Mouse (Mus musculus) hindbrain, postnatal 0 days (tissue): Measurements from ENCODE around the gene Dennd2a. TPM values are rescaled to one million over a fixed set of nuclear protein-coding genes. Genes with fewer than 3 reads are reported as not detected.

Experiments used
- ATAC-seq: fragments of 200-750 bp; cut with Nextera tagmentation; 2 replicates; pipeline ENCODE4 v1.8.0; 2017; ENCODE audit warnings: mild to moderate bottlenecking, moderate TSS enrichment, moderate library complexity
- DNase-seq: peaks from one replicate; pipeline ENCODE4 v3.0.0-alpha.2; 2015; ENCODE audit warnings: low spot score
- H3K27ac ChIP-seq: fragments of 300-500 bp; sonication (generic); 2 replicates; pipeline ENCODE4 v1.5.1; 2014; ENCODE audit warnings: mild to moderate bottlenecking
- H3K27me3 ChIP-seq: fragments of 300-500 bp; sonication (generic); 2 replicates; pipeline ENCODE4 v1.6.1; 2014; ENCODE audit warnings: low read length, mixed read lengths; ENCODE audit not compliant: insufficient read depth
- H3K36me3 ChIP-seq: fragments of 300-500 bp; sonication (generic); 2 replicates; pipeline ENCODE4 v1.6.1; 2014; ENCODE audit warnings: low read length, mixed read lengths; ENCODE audit not compliant: insufficient read depth
- H3K4me1 ChIP-seq: fragments of 300-500 bp; sonication (generic); 2 replicates; pipeline ENCODE4 v1.6.1; 2014; ENCODE audit warnings: antibody characterized with exemption, low read length, mixed read lengths; ENCODE audit not compliant: insufficient read depth
- H3K4me2 ChIP-seq: fragments of 300-500 bp; sonication (generic); 2 replicates; pipeline ENCODE4 v1.6.1; 2014; ENCODE audit warnings: low read depth, mild to moderate bottlenecking, low read length, moderate library complexity, mixed read lengths
- H3K4me3 ChIP-seq: fragments of 300-500 bp; sonication (generic); 2 replicates; pipeline ENCODE4 v1.5.1; 2014; ENCODE audit warnings: low read length
- H3K9ac ChIP-seq: fragments of 300-500 bp; sonication (generic); replicated peaks from 2 replicates; pipeline ENCODE4 v1.6.1; 2014; ENCODE audit warnings: mild to moderate bottlenecking, low read length, moderate library complexity, mixed read lengths
- H3K9me3 ChIP-seq: fragments of 300-500 bp; sonication (generic); 2 replicates; pipeline ENCODE4 v1.6.1; 2016; ENCODE audit warnings: low read length, mixed read lengths
- CTCF ChIP-seq: IDR thresholded peaks from 2 replicates; pipeline ENCODE4 v1.5.1; 2016; ENCODE audit warnings: antibody characterized with exemption, control low read depth, low read depth
- WGBS: fragments of 180-500 bp; shearing (Covaris S2); extraction: QIAGEN DNeasy Blood & Tissue Kit; methylation state at CpG from one replicate; pipeline ENCODE4 v1.1.7; 2014; 5-methylcytosine and 5-hydroxymethylcytosine counted together
- polyA plus RNA-seq: library from polyadenylated mRNA; unstranded; fragments of >200 nt; fragmentation: Nextera tagmentation; extraction: Ambion mirVana; gene quantifications from 2 replicates; pipeline ENCODE4 v1.2.1, GENCODE M21; 2015
- total RNA-seq: library from RNA; depleted of rRNA; stranded (reverse); fragments of >200 nt; gene quantifications from 2 replicates; pipeline ENCODE4 v1.2.3, GENCODE M21; 2014; rRNA removed

Gene Dennd2a
- total RNA-seq (19.2 and 30.4 TPM in 2 replicates), polyA plus RNA-seq (13.2 and 14.6 TPM in 2 replicates)

GRCm38 (mm10) chr6:39557723-39558261, at the start of gene Dennd2a:
TSS of gene Dennd2a (minus strand) at chr6:39557867.
- Histone ChIP-seq H3K4me3 (peak within 1 kb of the TSS; percentile 88), H3K9ac (peak within 1 kb of the TSS; percentile 80), H3K4me1 (peaks cover 29% of the 10 kb centered on the region), H3K36me3 (no peaks in the 10 kb centered on the region), H3K4me2 (peak within 1 kb of the TSS; percentile 60), H3K27me3 (no peaks in the 10 kb centered on the region), H3K9me3 (no peaks in the 10 kb centered on the region), H3K27ac (peak within 1 kb of the TSS; percentile 90)
- DNase-seq = peak; percentile 96
- ATAC-seq = peak; percentile 96
- WGBS = under 1% methylated on average over 47 of the region's 50 CpGs
- TF ChIP-seq CTCF = no peak

GRCm38 (mm10) chr6:39607365-39607764, 49.7 kb upstream of the Dennd2a start:
- Histone ChIP-seq H3K4me1 (no peaks in the 10 kb centered on the region), H3K4me2 (no peak overlapping the region), H3K4me3 (no peak overlapping the region), H3K27me3 (no peaks in the 10 kb centered on the region), H3K9me3 (no peaks in the 10 kb centered on the region), H3K9ac (no peak overlapping the region), H3K36me3 (peaks cover 10% of the 10 kb centered on the region; the same call in 1 of the 2 replicates), H3K27ac (no peak overlapping the region)
- no peak for TF ChIP-seq CTCF
- ATAC-seq (no peak), DNase-seq (no peak)
- WGBS = 71% methylated on average over 5 of the region's 5 CpGs

- Histone ChIP-seq H3K4me3 (no peak overlapping the region), H3K9ac (no peak overlapping the region), H3K27ac (no peak overlapping the region), H3K36me3 (peaks cover 13% of the 10 kb centered on the region; the same call in 1 of the 2 replicates), H3K9me3 (no peaks in the 10 kb centered on the region), H3K27me3 (no peaks in the 10 kb centered on the region), H3K4me2 (no peak overlapping the region), H3K4me1 (no peaks in the 10 kb centered on the region)
- no peak for TF ChIP-seq CTCF
- WGBS = 82% methylated on average over 3 of the region's 3 CpGs
- DNase-seq = no peak
- ATAC-seq = no peak
Observed at GRCm38 (mm10) chr6:39606862-39607261, 49.2 kb upstream of the Dennd2a start.

- DNase-seq (no peak), ATAC-seq (no peak)
- Histone ChIP-seq H3K27ac (no peak overlapping the region), H3K4me2 (no peak overlapping the region), H3K4me1 (no peaks in the 10 kb centered on the region), H3K4me3 (no peak overlapping the region), H3K27me3 (no peaks in the 10 kb centered on the region), H3K9me3 (no peaks in the 10 kb centered on the region), H3K9ac (no peak overlapping the region), H3K36me3 (peaks cover 11% of the 10 kb centered on the region; the same call in 1 of the 2 replicates)
- WGBS = 84% methylated on average over 6 of the region's 6 CpGs
- TF ChIP-seq CTCF = no peak
Observed at GRCm38 (mm10) chr6:39606056-39606455, 48.4 kb upstream of the Dennd2a start.

GRCm38 (mm10) chr6:39604565-39604964, 46.9 kb upstream of the Dennd2a start:
- no peak for DNase-seq
- no peak overlapping the region for H3K4me2 ChIP-seq
- no peaks in the 10 kb centered on the region for H3K4me1 ChIP-seq
- no peaks in the 10 kb centered on the region for H3K9me3 ChIP-seq
- H3K27ac ChIP-seq = no peak overlapping the region
- H3K36me3 ChIP-seq = peaks cover 17% of the 10 kb centered on the region; the same call in 1 of the 2 replicates
- TF ChIP-seq CTCF = no peak
- H3K27me3 ChIP-seq = no peaks in the 10 kb centered on the region
- no peak for ATAC-seq
- H3K9ac ChIP-seq = no peak overlapping the region
- no peak overlapping the region for H3K4me3 ChIP-seq
- WGBS = 79% methylated on average over 5 of the region's 5 CpGs

DNA sequence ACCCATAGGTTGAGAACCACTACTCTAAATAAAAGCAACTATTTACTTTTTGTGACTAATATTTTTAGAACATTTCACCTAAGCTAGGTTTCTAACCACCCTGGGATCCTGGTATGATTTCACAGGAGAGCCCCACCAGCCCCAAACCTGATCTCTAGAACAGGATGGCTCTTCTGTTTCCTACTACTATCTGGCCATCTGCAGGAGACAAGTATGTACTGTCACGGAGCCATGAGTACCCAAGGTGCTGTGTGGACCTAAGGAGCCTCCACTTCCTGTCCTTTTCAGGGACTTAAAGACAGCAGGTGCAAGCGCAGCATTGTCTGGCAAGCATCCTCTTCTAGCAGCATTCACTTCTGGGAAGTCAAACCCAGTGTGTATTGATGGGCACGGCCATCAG, 44.2 kb upstream of the Dennd2a start:
- H3K9me3 ChIP-seq = no peaks in the 10 kb centered on the region
- no peak overlapping the region for H3K4me3 ChIP-seq
- DNase-seq (no peak), ATAC-seq (0 out of 2 replicates have a peak, but pooled peaks have one; percentile 32)
- peaks cover 34% of the 10 kb centered on the region for H3K36me3 ChIP-seq
- 85% methylated on average over 3 of the region's 3 CpGs for WGBS
- no peak overlapping the region for H3K27ac ChIP-seq
- TF ChIP-seq CTCF = peak; percentile 14
- no peak overlapping the region for H3K4me2 ChIP-seq
- H3K27me3 ChIP-seq = no peaks in the 10 kb centered on the region
- H3K9ac ChIP-seq = no peak overlapping the region
- H3K4me1 ChIP-seq = no peaks in the 10 kb centered on the region

- Histone ChIP-seq H3K36me3 (peaks cover 38% of the 10 kb centered on the region), H3K4me1 (no peaks in the 10 kb centered on the region), H3K27me3 (no peaks in the 10 kb centered on the region), H3K27ac (no peak overlapping the region), H3K9ac (no peak overlapping the region), H3K4me3 (no peak overlapping the region), H3K9me3 (no peaks in the 10 kb centered on the region), H3K4me2 (no peak overlapping the region)
- DNase-seq = no peak
- no peak for TF ChIP-seq CTCF
- ATAC-seq = no peak
- WGBS = 90% methylated on average over 3 of the region's 3 CpGs
Observed at GRCm38 (mm10) chr6:39600851-39601250, 43.2 kb upstream of the Dennd2a start.
